Mouse (Mus musculus) bone marrow macrophage, adult 2 months (primary cell): ENCODE results near the gene Keap1. TPM values are rescaled to one million over a fixed set of nuclear protein-coding genes. Genes with fewer than 3 reads are reported as not detected.
"Not testable (repeated sequence)": the region's sequence is repeated elsewhere in the genome, so short reads cannot be mapped to it uniquely, and the experiment has no call there.

Source experiments
- H3K27ac ChIP-seq: 2 replicates; pipeline ENCODE4 v1.5.1; 2012; ENCODE audit warnings: low read depth, low read length; ENCODE audit not compliant: insufficient read depth
- H3K4me1 ChIP-seq: 2 replicates; pipeline ENCODE4 v1.6.1; 2012; ENCODE audit warnings: low read length; ENCODE audit not compliant: control insufficient read depth, insufficient read depth
- H3K4me3 ChIP-seq: 2 replicates; pipeline ENCODE4 v1.5.1; 2012; ENCODE audit warnings: mild to moderate bottlenecking, low read length, moderate library complexity; ENCODE audit not compliant: insufficient read depth
- CTCF ChIP-seq: IDR thresholded peaks from 2 replicates; pipeline ENCODE4 v1.5.1; 2012; ENCODE audit warnings: low read depth, mild to moderate bottlenecking, low read length, moderate library complexity
- POLR2A ChIP-seq: IDR thresholded peaks from 2 replicates; pipeline ENCODE4 v1.6.1; 2012; ENCODE audit warnings: mild to moderate bottlenecking, low read depth, low read length, borderline replicate concordance
- polyA plus RNA-seq: library from polyadenylated mRNA; stranded (reverse); fragments of >200 nt; gene quantifications from 2 replicates; pipeline ENCODE4 v1.2.4, GENCODE M21; 2012; ENCODE audit not compliant: missing spikeins, insufficient read depth, insufficient read length

Gene Keap1
- polyA plus RNA-seq, 1 experiment = 36.4 TPM

- H3K4me3 ChIP-seq = no peak overlapping the region
- TF ChIP-seq CTCF = no peak
- TF ChIP-seq POLR2A = no peak
- H3K27ac ChIP-seq = no peak overlapping the region
- H3K4me1 ChIP-seq = peaks cover 16% of the 10 kb centered on the region
Observed at GRCm38 (mm10) chr9:21233805-21234204, 5.4 kb downstream of the Keap1 start.

GRCm38 (mm10) chr9:21233366-21233765 lies 5.8 kb downstream of the Keap1 start:
- no peak overlapping the region for H3K27ac ChIP-seq
- peaks cover 16% of the 10 kb centered on the region for H3K4me1 ChIP-seq
- TF ChIP-seq CTCF (no peak), POLR2A (no peak)
- H3K4me3 ChIP-seq = no peak overlapping the region

DNA sequence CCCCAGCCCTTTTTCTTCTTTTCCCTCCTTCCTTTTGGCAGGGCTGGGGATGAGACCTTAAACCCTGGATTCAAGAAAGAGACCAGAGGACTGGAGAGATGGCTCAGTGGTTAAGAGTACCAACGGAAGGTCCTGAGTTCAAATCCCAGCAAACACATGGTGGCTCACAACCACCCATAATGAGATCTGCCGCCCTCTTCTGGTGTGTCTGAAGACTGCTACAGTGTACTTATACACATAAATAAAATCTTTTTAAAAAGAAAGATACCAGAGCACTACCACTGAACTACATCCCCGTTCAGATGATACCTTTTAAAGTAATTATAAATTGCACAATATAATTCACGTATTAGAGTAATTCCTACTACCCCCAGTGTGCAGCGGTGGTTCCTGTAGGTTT lies 6.3 kb downstream of the Keap1 start:
- no peak for TF ChIP-seq POLR2A
- TF ChIP-seq CTCF = no peak
- Histone ChIP-seq H3K27ac (no peak overlapping the region), H3K4me1 (peaks cover 18% of the 10 kb centered on the region), H3K4me3 (no peak overlapping the region)

DNA sequence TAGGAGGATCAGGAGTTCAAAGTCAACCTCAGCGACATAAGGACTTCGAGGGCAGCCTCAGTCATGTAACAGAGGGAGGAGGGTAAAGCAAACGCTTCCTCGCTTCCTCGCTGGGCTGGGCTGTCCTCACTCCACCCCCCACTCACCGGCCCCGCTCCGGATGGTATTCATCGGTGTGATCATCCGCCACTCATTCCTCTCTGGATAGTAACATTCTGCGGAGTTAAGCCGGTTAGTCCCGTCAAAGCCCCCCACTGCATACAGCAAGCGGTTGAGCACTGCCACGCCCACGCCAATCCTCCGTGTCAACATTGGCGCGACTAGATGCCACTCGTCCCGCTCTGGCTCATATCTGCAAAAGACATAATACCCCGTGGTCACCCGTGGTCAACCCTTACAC lies 7.6 kb downstream of the Keap1 start:
- Histone ChIP-seq H3K4me1 (peaks cover 16% of the 10 kb centered on the region), H3K4me3 (no peak overlapping the region), H3K27ac (no peak overlapping the region)
- no peak for TF ChIP-seq POLR2A
- TF ChIP-seq CTCF = no peak

DNA sequence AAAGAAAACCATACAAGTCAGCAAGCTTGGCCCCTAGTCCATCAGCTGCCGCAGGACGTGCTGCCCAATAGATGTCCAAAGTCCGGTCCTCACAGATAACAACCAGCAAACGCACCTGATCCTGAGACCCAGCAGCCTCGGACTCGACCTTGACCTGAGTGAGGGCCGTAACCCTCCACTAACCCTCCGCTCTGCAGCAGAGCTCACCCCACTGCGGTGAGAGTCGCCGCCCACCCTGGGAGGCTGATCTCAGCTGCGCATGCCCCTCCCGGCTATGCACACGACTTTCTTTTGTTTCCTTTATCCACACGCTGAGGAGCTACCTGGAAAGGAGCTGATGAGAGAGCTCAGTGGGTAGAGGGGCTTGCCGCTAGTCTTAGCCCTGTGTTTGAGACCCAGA lies 11.8 kb downstream of the Keap1 start:
- Histone ChIP-seq H3K4me1 (peaks cover 9% of the 10 kb centered on the region), H3K4me3 (no peak overlapping the region), H3K27ac (no peak overlapping the region)
- TF ChIP-seq CTCF (no peak), POLR2A (no peak)

- TF ChIP-seq CTCF (no peak), POLR2A (no peak)
- Histone ChIP-seq H3K4me1 (peaks cover 17% of the 10 kb centered on the region), H3K27ac (no peak overlapping the region), H3K4me3 (peak overlapping the region; percentile 45)
Observed at GRCm38 (mm10) chr9:21225415-21225758, 13.8 kb downstream of the Keap1 start.

DNA sequence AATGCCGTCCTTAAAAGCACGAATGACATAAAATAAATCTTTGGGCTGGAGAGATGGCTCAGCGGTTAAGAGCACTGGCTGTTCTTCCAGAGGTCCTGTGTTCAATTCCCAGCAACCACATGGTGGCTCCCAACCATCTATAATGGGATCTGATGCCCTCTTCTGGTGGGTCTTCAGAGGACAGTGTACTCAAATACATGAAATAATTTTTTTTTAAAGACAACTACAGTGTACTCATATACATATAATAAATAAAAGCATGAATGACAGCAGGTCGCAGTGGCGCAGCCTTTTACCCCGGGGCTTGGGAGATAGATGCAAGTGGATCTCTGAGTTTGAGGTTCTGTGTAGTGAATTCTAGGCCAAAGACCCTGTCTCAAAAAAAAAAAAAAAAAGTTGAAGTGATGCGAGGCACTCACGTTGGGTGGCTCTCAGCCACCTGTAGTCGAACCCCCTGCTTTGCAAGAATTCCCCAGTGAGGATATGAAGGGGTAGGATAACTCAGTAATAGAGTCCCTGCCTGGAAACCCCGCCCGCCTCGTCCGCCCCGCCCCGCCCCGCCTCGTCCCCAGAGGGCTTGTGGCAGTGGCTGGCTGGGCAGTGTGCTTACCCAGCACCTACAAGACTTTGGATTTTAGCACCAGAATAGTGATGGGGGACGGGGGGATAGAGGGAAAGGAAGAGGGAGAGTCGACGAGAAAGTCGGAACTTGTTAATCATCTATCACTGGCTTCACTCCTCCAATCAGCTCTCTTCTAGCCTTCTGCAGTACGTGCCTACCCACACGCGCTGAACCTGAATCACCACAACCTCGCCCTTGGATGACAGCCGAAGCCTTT lies 14.4 kb downstream of the Keap1 start:
- peak overlapping the region; percentile 45 for H3K4me3 ChIP-seq
- TF ChIP-seq POLR2A (no peak), CTCF (no peak)

DNA sequence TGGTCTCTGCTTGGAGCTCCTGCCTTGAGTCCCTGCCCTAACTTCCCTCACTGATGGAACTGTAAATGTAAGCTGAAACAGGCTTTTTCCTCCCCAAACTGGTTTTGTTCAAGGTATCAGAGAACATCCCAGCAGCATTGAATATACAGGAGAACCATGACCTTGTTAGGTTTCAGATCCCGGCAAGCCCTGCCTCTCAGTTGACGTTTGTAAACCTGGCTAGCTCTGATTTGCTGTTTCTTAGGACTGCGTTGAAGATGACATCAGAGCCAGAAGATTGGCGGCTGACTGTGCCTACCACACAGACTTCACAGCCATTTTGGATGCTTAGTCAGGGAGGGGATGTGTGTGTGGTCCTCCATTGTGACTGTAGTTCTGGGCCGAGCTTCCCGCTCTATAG lies 15.3 kb downstream of the Keap1 start:
- TF ChIP-seq POLR2A (no peak), CTCF (no peak)
- H3K4me1 ChIP-seq = peaks cover 17% of the 10 kb centered on the region
- H3K4me3 ChIP-seq = no peak overlapping the region
- no peak overlapping the region for H3K27ac ChIP-seq

More for the DNA sequence above, 14.4 kb downstream of the Keap1 start:
- H3K4me1 ChIP-seq = peaks cover 17% of the 10 kb centered on the region
- H3K27ac ChIP-seq = no peak overlapping the region

GRCm38 (mm10) chr9:21223490-21223889 lies 15.7 kb downstream of the Keap1 start:
- not testable (repeated sequence) for H3K27ac ChIP-seq, H3K4me3 ChIP-seq
- peaks cover 17% of the 10 kb centered on the region for H3K4me1 ChIP-seq

- Histone ChIP-seq H3K4me3 (no peak overlapping the region), H3K4me1 (peaks cover 10% of the 10 kb centered on the region; the same call in 1 of the 2 replicates), H3K27ac (peak overlapping the region; percentile 87)
- TF ChIP-seq CTCF = no peak
- no peak for TF ChIP-seq POLR2A
Observed at GRCm38 (mm10) chr9:21221383-21221929, 17.7 kb downstream of the Keap1 start.
